In genomic region chr9:123207895-123208294, GRCm38 (mm10) we compare ENCODE assay signal across 36 mouse cellular contexts. TPM values are rescaled to one million over a fixed set of nuclear protein-coding genes. Genes with fewer than 3 reads are reported as not detected.
DNase-seq lines count a peak whose midpoint lies in the region; ATAC-seq and TF ChIP-seq lines count a peak whose summit lies in the region.
"Had no signal": no experiment of that assay in that cellular context is flagged by ENCODE, and none has a peak within 500 bp of the region (broad histone marks: within the 10 kb centered on the region; RNA-seq: fewer than 3 reads in every experiment).

No protein-coding gene starts in this region.

- no peak overlapping the region for H3K27ac ChIP-seq in liver, postnatal 0 days (ENCODE audit: low read depth)
- no peak overlapping the region for H3K27ac ChIP-seq in liver, embryonic 12.5 days
- no peak overlapping the region for H3K27ac ChIP-seq in intestine, embryonic 15.5 days
- H3K27ac ChIP-seq in thymus, adult 2 months (ENCODE audit: control insufficient read depth, insufficient read depth, low read length): no peak overlapping the region
- no peak overlapping the region for H3K27ac ChIP-seq in forebrain, embryonic 13.5 days
- H3K27ac ChIP-seq: embryonic facial prominence, embryonic 13.5 days; forebrain, embryonic 10.5 days; heart, embryonic 13.5 days; hindbrain, embryonic 10.5 days; hindbrain, embryonic 15.5 days; kidney, postnatal 0 days; limb, embryonic 10.5 days; limb, embryonic 15.5 days; macrophage; midbrain, embryonic 13.5 days; neural tube, embryonic 13.5 days had no signal

- H3K36me3 ChIP-seq in liver, postnatal 0 days (replicated peaks; ENCODE audit: insufficient read depth, low read length): no peaks in the 10 kb centered on the region
- H3K36me3 ChIP-seq in liver, embryonic 12.5 days: no peaks in the 10 kb centered on the region
- no peaks in the 10 kb centered on the region for H3K36me3 ChIP-seq in intestine, embryonic 15.5 days
- no peaks in the 10 kb centered on the region for H3K36me3 ChIP-seq in thymus, adult 2 months (ENCODE audit: control insufficient read depth, insufficient read depth, low read length)
- H3K36me3 ChIP-seq in forebrain, embryonic 13.5 days (ENCODE audit: poor library complexity, severe bottlenecking): no peaks in the 10 kb centered on the region
- H3K36me3 ChIP-seq: embryonic facial prominence, embryonic 13.5 days; forebrain, embryonic 10.5 days; G1E; heart, embryonic 13.5 days; hindbrain, embryonic 10.5 days; hindbrain, embryonic 15.5 days; limb, embryonic 10.5 days; limb, embryonic 15.5 days; midbrain, embryonic 13.5 days; neural tube, embryonic 13.5 days had no signal

- H3K4me3 ChIP-seq in liver, postnatal 0 days (ENCODE audit: low read depth, low read length): no peak overlapping the region
- H3K4me3 ChIP-seq in liver, embryonic 12.5 days: no peak overlapping the region
- H3K4me3 ChIP-seq in intestine, embryonic 15.5 days (replicated peaks): no peak overlapping the region
- no peak overlapping the region for H3K4me3 ChIP-seq in thymus, adult 2 months (ENCODE audit: control insufficient read depth, insufficient read depth, low read length)
- no peak overlapping the region for H3K4me3 ChIP-seq in forebrain, embryonic 13.5 days
- H3K4me3 ChIP-seq: embryonic facial prominence, embryonic 13.5 days; forebrain, embryonic 10.5 days; heart, embryonic 13.5 days; hindbrain, embryonic 10.5 days; hindbrain, embryonic 15.5 days; limb, embryonic 10.5 days; limb, embryonic 15.5 days; midbrain, embryonic 13.5 days; neural tube, embryonic 13.5 days had no signal

- H3K4me2 ChIP-seq in liver, postnatal 0 days (ENCODE audit: low read depth, low read length): no peak overlapping the region
- H3K4me2 ChIP-seq in liver, embryonic 12.5 days: no peak overlapping the region
- H3K4me2 ChIP-seq in intestine, embryonic 15.5 days (replicated peaks): no peak overlapping the region
- no peak overlapping the region for H3K4me2 ChIP-seq in forebrain, embryonic 13.5 days
- H3K4me2 ChIP-seq: embryonic facial prominence, embryonic 13.5 days; heart, embryonic 13.5 days; hindbrain, embryonic 15.5 days; limb, embryonic 15.5 days; midbrain, embryonic 13.5 days; neural tube, embryonic 13.5 days had no signal

- H3K9me3 ChIP-seq in liver, postnatal 0 days (ENCODE audit: low read length): no peaks in the 10 kb centered on the region
- no peaks in the 10 kb centered on the region for H3K9me3 ChIP-seq in liver, embryonic 12.5 days (replicated peaks)
- no peaks in the 10 kb centered on the region for H3K9me3 ChIP-seq in intestine, embryonic 15.5 days
- no peaks in the 10 kb centered on the region for H3K9me3 ChIP-seq in forebrain, embryonic 13.5 days (replicated peaks)
- H3K9me3 ChIP-seq: embryonic facial prominence, embryonic 13.5 days; forebrain, embryonic 10.5 days; G1E; heart, embryonic 13.5 days; hindbrain, embryonic 10.5 days; hindbrain, embryonic 15.5 days; limb, embryonic 10.5 days; limb, embryonic 15.5 days; midbrain, embryonic 13.5 days; neural tube, embryonic 13.5 days had no signal

- WGBS in liver, postnatal 0 days (ENCODE audit: insufficient replicate concordance): 95% methylated on average over 1 of the region's 1 CpGs
- WGBS in liver, embryonic 12.5 days (ENCODE audit: insufficient replicate concordance): 71% methylated on average over 1 of the region's 1 CpGs
- WGBS in intestine, embryonic 15.5 days: 95% methylated on average over 1 of the region's 1 CpGs
- WGBS in thymus, adult 2 months: 94% methylated on average over 1 of the region's 1 CpGs
- WGBS in forebrain, embryonic 13.5 days: 100% methylated on average over 1 of the region's 1 CpGs

- no peak for TF ChIP-seq EP300 in liver, postnatal 0 days (IDR thresholded peaks at IDR 0.05; ENCODE audit: low read depth)

- TF ChIP-seq POLR2A in thymus, adult 2 months (IDR thresholded peaks at IDR 0.05; ENCODE audit: control insufficient read depth, extremely low read depth, insufficient read depth, low read length, poor library complexity): no peak

- H3K9ac ChIP-seq in liver, postnatal 0 days (replicated peaks): no peak overlapping the region
- no peak overlapping the region for H3K9ac ChIP-seq in liver, embryonic 12.5 days
- no peak overlapping the region for H3K9ac ChIP-seq in intestine, embryonic 15.5 days
- no peak overlapping the region for H3K9ac ChIP-seq in forebrain, embryonic 13.5 days
- H3K9ac ChIP-seq: embryonic facial prominence, embryonic 13.5 days; heart, embryonic 13.5 days; hindbrain, embryonic 15.5 days; limb, embryonic 15.5 days; midbrain, embryonic 13.5 days; neural tube, embryonic 13.5 days had no signal

- peak; percentile 42; the same call in 1 of the 2 replicates for ATAC-seq in liver, postnatal 0 days
- no peak for ATAC-seq in liver, embryonic 12.5 days
- ATAC-seq in intestine, embryonic 15.5 days: peak; percentile 51
- ATAC-seq in forebrain, embryonic 13.5 days: no peak
- ATAC-seq: forebrain, embryonic 16.5 days; inflammation-experienced regulatory T-cells, adult 6 months; midbrain, embryonic 13.5 days had no signal

- DNase-seq in cerebellum, adult 11-12 months: peak; percentile 5
- DNase-seq in cerebellum, adult 11 months: no peak
- peak; percentile 26 for DNase-seq in liver, postnatal 0 days
- no peak for DNase-seq in thymus, adult 2 months
- DNase-seq in layer of hippocampus, postnatal 36 days: no peak
- DNase-seq: adrenal gland, postnatal 10 days; heart, postnatal 10 days; kidney, adult 8-10 months; kidney, postnatal 4 days; lung, adult 2 months; lung, postnatal 10 days; right cerebral cortex, postnatal 25 days; spleen, adult 18-20 months; thymus, postnatal 14 days had no signal

- no peak for TF ChIP-seq CTCF in liver, postnatal 0 days (IDR thresholded peaks at IDR 0.05; ENCODE audit: low read depth)
- no peak for TF ChIP-seq CTCF in thymus, adult 2 months (IDR thresholded peaks at IDR 0.05; ENCODE audit: borderline replicate concordance, control insufficient read depth, extremely low read depth, insufficient read depth, low read length, poor library complexity)

- peaks cover 17% of the 10 kb centered on the region for H3K4me1 ChIP-seq in liver, postnatal 0 days (ENCODE audit: insufficient read depth)
- H3K4me1 ChIP-seq in liver, embryonic 12.5 days: no peaks in the 10 kb centered on the region
- H3K4me1 ChIP-seq in intestine, embryonic 15.5 days (replicated peaks): no peaks in the 10 kb centered on the region
- no peaks in the 10 kb centered on the region for H3K4me1 ChIP-seq in thymus, adult 2 months (replicated peaks; ENCODE audit: control insufficient read depth, insufficient read depth, low read length)
- H3K4me1 ChIP-seq in forebrain, embryonic 13.5 days: no peaks in the 10 kb centered on the region
- H3K4me1 ChIP-seq: embryonic facial prominence, embryonic 13.5 days; forebrain, embryonic 10.5 days; hindbrain, embryonic 10.5 days; hindbrain, embryonic 15.5 days; limb, embryonic 10.5 days; limb, embryonic 15.5 days; midbrain, embryonic 13.5 days; neural tube, embryonic 13.5 days had no signal

- H3K27me3 ChIP-seq in liver, postnatal 0 days (ENCODE audit: insufficient read depth, low read length): no peaks in the 10 kb centered on the region
- peaks cover 2% of the 10 kb centered on the region for H3K27me3 ChIP-seq in liver, embryonic 12.5 days (replicated peaks)
- H3K27me3 ChIP-seq in intestine, embryonic 15.5 days (replicated peaks): no peaks in the 10 kb centered on the region
- no peaks in the 10 kb centered on the region for H3K27me3 ChIP-seq in thymus, adult 2 months (ENCODE audit: control insufficient read depth, insufficient read depth, low read length)
- H3K27me3 ChIP-seq in forebrain, embryonic 13.5 days: no peaks in the 10 kb centered on the region
- H3K27me3 ChIP-seq: embryonic facial prominence, embryonic 13.5 days; hindbrain, embryonic 15.5 days; limb, embryonic 15.5 days; midbrain, embryonic 13.5 days; neural tube, embryonic 13.5 days had no signal

RNA-seq across cellular contexts. Expression of gene Cdcp1, which starts 7.9 kb away (rescaled TPM):
- 0.90 and 1.2 TPM in 2 replicates for polyA plus RNA-seq in liver, postnatal 0 days (2015; fragmentation: Nextera tagmentation; extraction: Ambion mirVana)
- polyA plus RNA-seq in liver, embryonic 12.5 days (2016; fragmentation: Nextera tagmentation; extraction: Ambion mirVana): 0.18 and 0.25 TPM in 2 replicates
- polyA plus RNA-seq in intestine, embryonic 15.5 days (2015; fragmentation: Nextera tagmentation; extraction: Ambion mirVana): 13.6 and 14.7 TPM in 2 replicates
- 8.3 and 10.3 TPM in 2 replicates for polyA plus RNA-seq in thymus, adult 2 months (2012; rRNA removed)
- 0.06 TPM in 1 of 2 replicates, not detected in the other for polyA plus RNA-seq in forebrain, embryonic 13.5 days (2015; fragmentation: Nextera tagmentation; extraction: Ambion mirVana)
- not detected for total RNA-seq in layer of hippocampus, postnatal 36 days (2021)
- total RNA-seq: gastrocnemius, adult 8-10 months; gastrocnemius, postnatal 4 days; layer of hippocampus, postnatal 25 days had no signal
- polyA plus RNA-seq: G1E, macrophage had no signal

RNA-seq across cellular contexts. Expression of gene Tmem158, which starts 52.7 kb away (rescaled TPM):
- 2.8 and 3.6 TPM in 2 replicates for polyA plus RNA-seq in liver, postnatal 0 days (2015; fragmentation: Nextera tagmentation; extraction: Ambion mirVana)
- 12.6 and 12.8 TPM in 2 replicates for polyA plus RNA-seq in liver, embryonic 12.5 days (2016; fragmentation: Nextera tagmentation; extraction: Ambion mirVana)
- 14.3 and 15.1 TPM in 2 replicates for polyA plus RNA-seq in intestine, embryonic 15.5 days (2015; fragmentation: Nextera tagmentation; extraction: Ambion mirVana)
- polyA plus RNA-seq in thymus, adult 2 months (2012; rRNA removed): 14.1 and 22.0 TPM in 2 replicates
- polyA plus RNA-seq in forebrain, embryonic 13.5 days (2015; fragmentation: Nextera tagmentation; extraction: Ambion mirVana): 10.0 and 13.4 TPM in 2 replicates
- total RNA-seq in layer of hippocampus, postnatal 36 days (2021): 10 to 100 TPM; 33.6 to 36.0 TPM
- total RNA-seq: G1E had no signal
- polyA plus RNA-seq: G1E had no signal

RNA-seq across cellular contexts. Expression of gene Clec3b, which starts 57.1 kb away (rescaled TPM):
- polyA plus RNA-seq in liver, postnatal 0 days (2015; fragmentation: Nextera tagmentation; extraction: Ambion mirVana): 0.28 TPM in 1 of 2 replicates, not detected in the other
- polyA plus RNA-seq in liver, embryonic 12.5 days (2016; fragmentation: Nextera tagmentation; extraction: Ambion mirVana): not detected in 2 replicates
- 0.51 TPM in 1 of 2 replicates, not detected in the other for polyA plus RNA-seq in intestine, embryonic 15.5 days (2015; fragmentation: Nextera tagmentation; extraction: Ambion mirVana)
- 19.2 and 20.0 TPM in 2 replicates for polyA plus RNA-seq in thymus, adult 2 months (2012; rRNA removed)
- polyA plus RNA-seq in forebrain, embryonic 13.5 days (2015; fragmentation: Nextera tagmentation; extraction: Ambion mirVana): 0.17 TPM in 1 of 2 replicates, not detected in the other
- total RNA-seq in layer of hippocampus, postnatal 36 days (2021): 1 to 10 TPM; 3.2 to 4.9 TPM
- total RNA-seq: common myeloid progenitor, adult 5-6 weeks; G1E; megakaryocyte-erythroid progenitor cell, adult 5-6 weeks had no signal
- polyA plus RNA-seq: forebrain, embryonic 10.5 days; G1E; hindbrain, embryonic 10.5 days; limb, embryonic 10.5 days; macrophage; midbrain, embryonic 13.5 days had no signal

Comparison
In these comparisons a context has a peak if more than half of its experiments do, and no peak if none do; other contexts are left out.
1. DNase-seq: peak in cerebellum, adult 11-12 months (single experiment) and liver, postnatal 0 days (single experiment); none in cerebellum, adult 11 months (single experiment), thymus, adult 2 months (single experiment) and layer of hippocampus, postnatal 36 days (0 of 2).
2. ATAC-seq: peak in liver, postnatal 0 days (single experiment) and intestine, embryonic 15.5 days (single experiment); none in liver, embryonic 12.5 days (single experiment) and forebrain, embryonic 13.5 days (single experiment).
3. RNA of gene Clec3b, which starts 57.1 kb away (polyA plus RNA-seq): 19.2 to 20.0 TPM in thymus, adult 2 months; 0.17 TPM in forebrain, embryonic 13.5 days, 0.51 TPM in intestine, embryonic 15.5 days, not detected in liver, embryonic 12.5 days and 0.28 TPM in liver, postnatal 0 days; every median in the first group is over 10 times any median in the second.